Mouse (Mus musculus) forebrain, embryonic 11.5 days (tissue): ENCODE measurements around the gene Kcnj1. TPM values are rescaled to one million over a fixed set of nuclear protein-coding genes. Genes with fewer than 3 reads are reported as not detected.

Source experiments
- ATAC-seq: fragments of 200-750 bp; cut with Nextera tagmentation; replicated peaks from 2 replicates; pipeline ENCODE4 v1.8.0; 2017; ENCODE audit warnings: moderate TSS enrichment; ENCODE audit not compliant: low FRiP score
- DNase-seq: peaks from one replicate; pipeline ENCODE4 v3.0.0-alpha.2; 2017; ENCODE audit warnings: low spot score
- H3K27ac ChIP-seq: fragments of 300-500 bp; sonication (generic); 2 replicates; pipeline ENCODE4 v1.5.1; 2014; ENCODE audit warnings: low read depth, low read length
- H3K27me3 ChIP-seq: fragments of 300-500 bp; sonication (generic); 2 replicates; pipeline ENCODE4 v1.6.1; 2014; ENCODE audit warnings: mild to moderate bottlenecking, low read length, mixed read lengths; ENCODE audit not compliant: control insufficient read depth, insufficient read depth
- H3K36me3 ChIP-seq: fragments of 300-500 bp; sonication (generic); 2 replicates; pipeline ENCODE4 v1.6.1; 2014; ENCODE audit warnings: mild to moderate bottlenecking, low read length, moderate library complexity, mixed read lengths; ENCODE audit not compliant: control insufficient read depth, insufficient read depth
- H3K4me1 ChIP-seq: fragments of 300-500 bp; sonication (generic); replicated peaks from 2 replicates; pipeline ENCODE4 v1.6.1; 2014; ENCODE audit warnings: low read length, mixed read lengths; ENCODE audit not compliant: control insufficient read depth, insufficient read depth
- H3K4me2 ChIP-seq: fragments of 300-500 bp; sonication (generic); 2 replicates; pipeline ENCODE4 v1.6.1; 2014; ENCODE audit warnings: low read depth, mild to moderate bottlenecking, low read length, moderate library complexity, mixed read lengths; ENCODE audit not compliant: severe bottlenecking
- H3K4me3 ChIP-seq: fragments of 300-500 bp; sonication (generic); 2 replicates; pipeline ENCODE4 v1.5.1; 2014; ENCODE audit warnings: low read depth, low read length
- H3K9ac ChIP-seq: fragments of 300-500 bp; sonication (generic); 2 replicates; pipeline ENCODE4 v1.6.1; 2014; ENCODE audit warnings: low read length
- H3K9me3 ChIP-seq: fragments of 300-500 bp; sonication (generic); 2 replicates; pipeline ENCODE4 v1.6.1; 2016; ENCODE audit warnings: low read length, mixed read lengths; ENCODE audit not compliant: control insufficient read depth
- WGBS: fragments of 180-500 bp; shearing (Covaris S2); extraction: QIAGEN DNeasy Blood & Tissue Kit; methylation state at CpG from one replicate; pipeline ENCODE4 v1.1.7; 2014; 5-methylcytosine and 5-hydroxymethylcytosine counted together
- polyA plus RNA-seq: library from polyadenylated mRNA; unstranded; fragments of >200 nt; fragmentation: Nextera tagmentation; extraction: Ambion mirVana; gene quantifications from 2 replicates; pipeline ENCODE4 v1.2.1, GENCODE M21; 2014

Kcnj1 gene
- polyA plus RNA-seq, 1 experiment from 2014 or later, result not detected

- Histone ChIP-seq H3K27ac (no peak overlapping the region), H3K4me1 (peaks cover 2% of the 10 kb centered on the region; the same call in 1 of the 2 replicates), H3K27me3 (no peaks in the 10 kb centered on the region), H3K36me3 (no peaks in the 10 kb centered on the region), H3K9ac (no peak overlapping the region), H3K9me3 (no peaks in the 10 kb centered on the region), H3K4me2 (no peak overlapping the region), H3K4me3 (no peak overlapping the region)
- no peak for ATAC-seq
- no peak for DNase-seq
These were observed 48.4 kb downstream of the Kcnj1 start for GRCm38 (mm10) chr9:32420711-32421110.

DNA sequence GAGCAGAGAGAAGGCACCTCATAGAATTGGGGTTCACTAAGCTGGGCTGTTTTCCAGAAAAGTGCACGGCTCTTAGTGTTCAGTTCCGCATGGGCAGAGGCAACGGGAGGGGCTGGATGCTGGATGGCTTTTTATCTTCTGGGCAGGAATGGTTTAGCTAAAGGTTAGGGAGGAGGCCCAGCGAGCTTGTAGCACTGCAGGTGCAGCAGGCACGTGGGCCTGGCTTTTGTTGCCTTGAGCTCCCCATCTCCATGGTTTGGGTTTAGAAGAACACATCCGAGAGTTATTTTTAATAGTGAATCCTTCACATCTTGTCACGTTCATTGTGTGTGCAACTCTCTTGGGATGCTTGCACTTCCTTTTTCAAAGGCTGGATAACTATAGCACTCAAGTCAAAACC, 53.0 kb downstream of the Kcnj1 start:
- H3K4me3 ChIP-seq, result no peak overlapping the region
- H3K27ac ChIP-seq, result no peak overlapping the region
- H3K36me3 ChIP-seq, result no peaks in the 10 kb centered on the region
- ATAC-seq (no peak), DNase-seq (no peak)
- no peak overlapping the region for H3K9ac ChIP-seq
- 82% methylated on average over 7 of the region's 7 CpGs for WGBS
- H3K9me3 ChIP-seq, result no peaks in the 10 kb centered on the region
- H3K27me3 ChIP-seq, result no peaks in the 10 kb centered on the region
- H3K4me1 ChIP-seq, result no peaks in the 10 kb centered on the region
- no peak overlapping the region for H3K4me2 ChIP-seq

GRCm38 (mm10) chr9:32431061-32431460, 58.8 kb downstream of the Kcnj1 start:
- DNase-seq (no peak), ATAC-seq (no peak)
- Histone ChIP-seq H3K9ac (no peak overlapping the region), H3K4me1 (no peaks in the 10 kb centered on the region; the same call in 1 of the 2 replicates), H3K4me3 (no peak overlapping the region), H3K4me2 (no peak overlapping the region), H3K27ac (no peak overlapping the region), H3K36me3 (no peaks in the 10 kb centered on the region), H3K27me3 (peaks cover 2% of the 10 kb centered on the region; the same call in 1 of the 2 replicates), H3K9me3 (no peaks in the 10 kb centered on the region)
- WGBS, result 93% methylated on average over 3 of the region's 3 CpGs

- 67% methylated on average over 19 of the region's 19 CpGs for WGBS
- ATAC-seq, result no peak
- no peak overlapping the region for H3K27ac ChIP-seq
- no peaks in the 10 kb centered on the region; the same call in 1 of the 2 replicates for H3K4me1 ChIP-seq
- no peak for DNase-seq
- H3K9me3 ChIP-seq, result no peaks in the 10 kb centered on the region
- no peaks in the 10 kb centered on the region for H3K36me3 ChIP-seq
- no peak overlapping the region for H3K9ac ChIP-seq
- H3K27me3 ChIP-seq, result peaks cover 2% of the 10 kb centered on the region; the same call in 1 of the 2 replicates
- H3K4me2 ChIP-seq, result no peak overlapping the region
- no peak overlapping the region for H3K4me3 ChIP-seq
These were observed 62.2 kb downstream of the Kcnj1 start for GRCm38 (mm10) chr9:32434241-32435213.

GRCm38 (mm10) chr9:32443115-32443514, 70.8 kb downstream of the Kcnj1 start:
- Histone ChIP-seq H3K9me3 (no peaks in the 10 kb centered on the region), H3K4me2 (no peak overlapping the region), H3K4me3 (no peak overlapping the region), H3K9ac (no peak overlapping the region), H3K36me3 (no peaks in the 10 kb centered on the region), H3K27ac (no peak overlapping the region), H3K27me3 (no peaks in the 10 kb centered on the region), H3K4me1 (no peaks in the 10 kb centered on the region)
- WGBS, result 81% methylated on average over 3 of the region's 3 CpGs
- no peak for DNase-seq
- no peak for ATAC-seq

GRCm38 (mm10) chr9:32443817-32444216, 71.5 kb downstream of the Kcnj1 start:
- DNase-seq (no peak), ATAC-seq (no peak)
- H3K4me3 ChIP-seq, result no peak overlapping the region
- no peak overlapping the region for H3K4me2 ChIP-seq
- H3K4me1 ChIP-seq, result no peaks in the 10 kb centered on the region
- H3K27me3 ChIP-seq, result no peaks in the 10 kb centered on the region
- no peaks in the 10 kb centered on the region for H3K36me3 ChIP-seq
- H3K9ac ChIP-seq, result no peak overlapping the region
- no peaks in the 10 kb centered on the region for H3K9me3 ChIP-seq
- H3K27ac ChIP-seq, result no peak overlapping the region
- 54% methylated on average over 6 of the region's 6 CpGs for WGBS

GRCm38 (mm10) chr9:32444453-32445201, 72.3 kb downstream of the Kcnj1 start:
- no peak overlapping the region for H3K9ac ChIP-seq
- no peak for ATAC-seq
- 79% methylated on average over 6 of the region's 6 CpGs for WGBS
- H3K4me2 ChIP-seq, result no peak overlapping the region
- no peak overlapping the region for H3K27ac ChIP-seq
- DNase-seq, result no peak
- no peak overlapping the region for H3K4me3 ChIP-seq
- no peaks in the 10 kb centered on the region; the same call in 1 of the 2 replicates for H3K27me3 ChIP-seq
- no peaks in the 10 kb centered on the region for H3K4me1 ChIP-seq
- H3K9me3 ChIP-seq, result no peaks in the 10 kb centered on the region
- H3K36me3 ChIP-seq, result no peaks in the 10 kb centered on the region

DNA sequence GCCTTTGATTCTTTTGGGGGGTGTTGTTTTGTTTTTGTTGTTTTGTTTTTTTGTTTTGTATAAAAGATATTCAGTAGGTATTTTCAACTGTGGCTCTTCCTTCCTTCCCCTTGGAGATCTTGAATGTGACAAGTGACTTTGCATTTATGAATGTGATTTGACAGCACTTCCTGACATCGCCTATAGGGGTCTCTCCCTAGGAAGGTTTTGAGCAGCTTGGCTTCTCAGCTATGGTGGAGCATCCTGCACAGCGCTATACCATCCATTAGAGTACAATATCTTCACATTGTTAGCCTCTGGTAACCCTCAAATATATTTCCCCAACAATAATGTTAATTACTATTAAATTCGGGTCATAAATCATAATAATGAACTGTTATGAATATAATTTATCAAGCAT, 73.5 kb downstream of the Kcnj1 start:
- Histone ChIP-seq H3K4me3 (no peak overlapping the region), H3K9ac (no peak overlapping the region), H3K4me2 (no peak overlapping the region), H3K36me3 (no peaks in the 10 kb centered on the region), H3K4me1 (peaks cover 3% of the 10 kb centered on the region), H3K27me3 (no peaks in the 10 kb centered on the region; the same call in 1 of the 2 replicates), H3K9me3 (no peaks in the 10 kb centered on the region), H3K27ac (no peak overlapping the region)
- 59% methylated on average over 3 of the region's 3 CpGs for WGBS
- DNase-seq (no peak), ATAC-seq (no peak)
